Mouse (Mus musculus): ENCODE results near the gene Pik3ca. TPM values are rescaled to one million over a fixed set of nuclear protein-coding genes. Genes with fewer than 3 reads are reported as not detected.

Pik3ca gene
- total RNA-seq, 2 experiments from 2014 or later = 47.7 to 54.5 TPM

DNA sequence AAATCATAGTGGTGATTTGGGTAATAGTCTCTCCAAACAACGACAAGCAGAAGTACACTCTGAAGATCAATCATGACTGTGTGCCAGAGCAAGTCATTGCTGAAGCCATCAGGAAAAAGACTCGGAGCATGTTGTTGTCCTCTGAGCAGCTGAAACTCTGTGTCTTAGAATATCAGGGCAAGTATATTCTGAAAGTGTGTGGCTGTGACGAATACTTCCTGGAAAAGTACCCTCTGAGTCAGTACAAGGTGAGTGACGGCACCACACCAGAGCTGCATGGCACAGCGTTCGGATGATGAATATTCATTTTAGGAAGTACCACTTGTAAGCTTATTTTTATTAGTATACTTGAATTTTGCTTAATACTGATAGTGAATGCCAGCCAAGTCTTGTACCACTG, 40.3 kb downstream of the Pik3ca start:
- no peak for DNase-seq (ENCODE audit: low spot score in 2 of 2)

DNA sequence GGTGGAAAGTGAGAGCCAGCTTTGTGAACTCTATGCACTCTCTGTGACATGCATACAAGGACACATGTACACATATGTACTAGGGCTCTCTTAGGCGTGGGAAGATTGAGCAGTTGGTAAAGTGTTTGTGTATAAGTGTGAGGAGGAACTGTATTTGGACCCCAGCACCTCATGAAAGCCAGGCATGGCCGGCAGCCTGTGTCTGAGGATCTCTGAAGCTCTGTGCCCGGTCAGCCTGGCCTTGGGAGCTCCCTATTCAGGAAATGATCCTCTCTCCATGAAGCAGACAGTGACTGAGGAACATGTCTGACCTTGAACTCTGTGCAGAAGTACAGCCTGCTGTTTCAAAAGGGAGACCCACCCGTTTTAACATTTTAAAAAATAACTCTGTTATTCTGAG, 41.2 kb downstream of the Pik3ca start:
- no peak for DNase-seq (ENCODE audit: low spot score in 2 of 2)

GRCm38 (mm10) chr3:32441710-32442109, 44.2 kb downstream of the Pik3ca start:
- DNase-seq (ENCODE audit: low spot score in 2 of 2) = no peak

GRCm38 (mm10) chr3:32454329-32455021, 57.0 kb downstream of the Pik3ca start:
- DNase-seq (ENCODE audit: low spot score in 2 of 2) = no peak

GRCm38 (mm10) chr3:32459777-32460176, 62.3 kb downstream of the Pik3ca start:
- peak in 1 of 2 experiments; percentile 29 for DNase-seq (ENCODE audit: low spot score in 2 of 2)

- no peak for DNase-seq (ENCODE audit: low spot score in 2 of 2)
Measured at GRCm38 (mm10) chr3:32467321-32467720, 69.8 kb downstream of the Pik3ca start.

GRCm38 (mm10) chr3:32468411-32468810, 70.9 kb downstream of the Pik3ca start:
- no peak for DNase-seq (ENCODE audit: low spot score in 2 of 2)

DNA sequence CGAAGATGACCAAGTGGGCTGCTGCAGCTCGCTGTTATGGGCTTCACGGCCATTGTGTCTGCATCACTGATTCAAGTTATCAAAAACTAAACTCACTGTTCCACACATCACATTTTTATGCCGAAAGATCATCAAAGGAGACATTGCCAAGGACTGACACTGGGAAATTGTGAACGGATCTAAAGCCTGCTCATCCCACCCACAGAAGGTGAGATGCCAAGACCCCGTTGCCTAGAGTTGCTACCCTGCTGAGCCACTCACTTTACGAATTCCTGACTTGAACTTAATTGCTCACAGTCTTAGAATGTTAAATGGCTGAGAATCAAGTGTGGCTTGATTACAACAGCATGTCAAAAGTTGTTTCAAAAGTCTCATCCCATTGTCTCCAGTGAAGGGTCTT, 73.0 kb downstream of the Pik3ca start:
- no peak for DNase-seq (ENCODE audit: low spot score in 2 of 2)

GRCm38 (mm10) chr3:32471098-32471497, 73.6 kb downstream of the Pik3ca start:
- DNase-seq (ENCODE audit: low spot score in 2 of 2) = peak; percentile 17 to 26

- DNase-seq (ENCODE audit: low spot score in 2 of 2) = no peak
Measured at GRCm38 (mm10) chr3:32472191-32472900, 74.9 kb downstream of the Pik3ca start.

GRCm38 (mm10) chr3:32473184-32473583, 75.7 kb downstream of the Pik3ca start:
- no peak for DNase-seq (ENCODE audit: low spot score in 2 of 2)

- no peak for DNase-seq (ENCODE audit: low spot score in 2 of 2)
Measured at GRCm38 (mm10) chr3:32479961-32480360, 82.5 kb downstream of the Pik3ca start.

DNA sequence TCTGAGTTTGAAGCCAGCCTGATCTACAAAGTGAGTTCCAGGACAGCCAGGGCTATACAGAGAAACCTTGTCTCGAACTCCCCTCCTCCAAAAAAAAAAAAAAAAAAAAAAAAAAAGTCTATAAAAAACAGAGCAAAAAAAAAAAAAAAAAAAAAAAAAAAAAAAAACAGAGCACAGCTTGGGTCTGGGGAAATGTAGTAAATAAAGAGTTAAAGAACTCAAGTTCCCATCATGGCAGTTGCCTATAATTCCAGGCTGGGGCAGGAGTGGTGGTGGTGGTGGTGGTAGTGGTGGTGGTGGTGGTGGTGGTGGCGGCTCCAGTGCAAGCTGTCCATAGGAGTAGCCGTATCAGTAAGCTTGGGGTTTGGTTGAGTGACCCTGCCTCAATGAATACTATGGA, 85.6 kb downstream of the Pik3ca start:
- no peak for DNase-seq (ENCODE audit: low spot score in 2 of 2)

DNA sequence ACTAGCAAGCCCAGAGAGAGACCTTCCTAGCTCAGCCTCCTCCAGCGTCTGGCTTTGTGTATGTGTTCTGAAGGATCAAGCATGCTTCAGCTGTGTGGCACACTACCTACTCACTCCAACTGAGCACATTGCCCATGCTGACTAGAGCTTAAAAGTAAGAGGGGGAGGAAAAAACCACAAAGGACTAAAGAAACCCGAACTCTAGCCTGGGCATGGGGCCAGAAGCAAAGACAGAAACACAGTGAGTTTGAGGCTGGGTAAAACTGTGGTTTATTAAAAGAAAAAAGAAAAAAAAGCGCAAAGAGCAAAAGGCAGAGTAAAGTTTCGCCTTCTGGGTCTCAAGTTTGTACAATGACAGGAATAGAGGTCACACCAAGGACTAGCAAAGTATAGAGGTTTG, 89.1 kb downstream of the Pik3ca start:
- no peak for DNase-seq (ENCODE audit: low spot score in 2 of 2)

DNA sequence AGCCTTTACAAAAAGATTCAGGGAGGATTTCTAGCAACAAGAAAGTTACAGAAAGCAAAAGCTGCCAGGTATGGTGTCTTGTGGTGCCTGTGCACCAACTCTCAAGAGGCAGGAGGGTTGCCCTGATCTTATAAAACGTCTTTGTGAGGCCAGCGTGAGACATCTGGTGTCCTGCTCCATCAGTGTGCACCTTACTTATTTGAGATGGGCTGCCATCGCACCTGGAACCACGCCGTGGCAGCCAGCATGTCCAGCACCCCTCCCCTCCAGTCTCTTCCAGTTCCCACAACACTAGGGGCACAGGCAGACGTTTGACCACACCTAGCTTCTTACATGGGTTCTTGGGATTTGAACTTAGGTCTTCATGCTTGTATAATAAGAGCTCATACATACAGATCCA, 90.7 kb downstream of the Pik3ca start:
- no peak for DNase-seq (ENCODE audit: low spot score in 2 of 2)

- no peak for DNase-seq (ENCODE audit: low spot score in 2 of 2)
Measured at GRCm38 (mm10) chr3:32490076-32490927, 92.8 kb downstream of the Pik3ca start.

DNA sequence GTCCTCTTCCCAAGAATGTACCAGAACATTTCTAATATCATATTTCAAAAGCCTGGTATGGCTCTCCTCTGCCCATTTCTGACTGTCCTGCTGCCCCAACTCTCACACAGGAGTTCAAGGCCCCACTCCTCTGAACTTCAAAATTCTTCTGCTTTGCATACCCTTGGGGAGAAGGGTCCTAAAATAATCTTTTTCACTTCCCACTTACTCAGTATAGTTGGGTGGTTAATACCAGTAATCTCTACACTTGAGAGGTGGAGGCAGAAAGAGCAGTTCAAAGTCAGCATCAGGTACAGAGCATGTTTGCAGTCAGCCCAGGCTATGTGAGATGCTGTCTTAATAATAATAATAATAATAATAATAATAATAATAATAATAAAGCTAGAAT, 93.5 kb downstream of the Pik3ca start:
- DNase-seq (ENCODE audit: low spot score in 2 of 2) = no peak

GRCm38 (mm10) chr3:32492097-32493090, 94.9 kb downstream of the Pik3ca start, which contains the start of gene Kcnmb3:
Kcnmb3 (minus strand) TSS chr3:32492231.
- no peak for DNase-seq (ENCODE audit: low spot score in 2 of 2)

GRCm38 (mm10) chr3:32494387-32495087, 97.1 kb downstream of the Pik3ca start:
- no peak for DNase-seq (ENCODE audit: low spot score in 2 of 2)

All from layer of hippocampus, postnatal 14 days (tissue).